Mouse (Mus musculus): ENCODE results near the gene Chrna5. TPM values are rescaled to one million over a fixed set of nuclear protein-coding genes. Genes with fewer than 3 reads are reported as not detected.
"Not testable (repeated sequence)": the region's sequence is repeated elsewhere in the genome, so short reads cannot be mapped to it uniquely, and the experiment has no call there.

Chrna5 gene
- 2.3 and 4.6 TPM in 2 replicates for polyA plus RNA-seq (2012; rRNA removed)

GRCm38 (mm10) chr9:54980674-54981073 is at the start of gene Chrna5:
TSS of gene Chrna5 (plus strand) at chr9:54980880.
- DNase-seq (ENCODE audit: low read depth) = peak; percentile 62
- no peak for TF ChIP-seq POLR2A (IDR thresholded peaks at IDR 0.05; ENCODE audit: borderline replicate concordance, extremely low read depth, insufficient read depth, insufficient read length, poor library complexity, severe bottlenecking)

- no peak for TF ChIP-seq POLR2A (IDR thresholded peaks at IDR 0.05; ENCODE audit: borderline replicate concordance, extremely low read depth, insufficient read depth, insufficient read length, poor library complexity, severe bottlenecking)
- no peak for TF ChIP-seq CTCF (IDR thresholded peaks at IDR 0.05; ENCODE audit: borderline replicate concordance, extremely low read depth, insufficient read depth, insufficient read length)
These were observed 48.9 kb upstream of the Chrna5 start for GRCm38 (mm10) chr9:54931765-54932164.

GRCm38 (mm10) chr9:54932379-54932778 is 48.3 kb upstream of the Chrna5 start:
- DNase-seq (ENCODE audit: low read depth) = no peak
- no peak for TF ChIP-seq POLR2A (IDR thresholded peaks at IDR 0.05; ENCODE audit: borderline replicate concordance, extremely low read depth, insufficient read depth, insufficient read length, poor library complexity, severe bottlenecking)
- TF ChIP-seq CTCF (IDR thresholded peaks at IDR 0.05; ENCODE audit: borderline replicate concordance, extremely low read depth, insufficient read depth, insufficient read length) = no peak

More at GRCm38 (mm10) chr9:54931765-54932164, 48.9 kb upstream of the Chrna5 start:
- no peak for DNase-seq (ENCODE audit: low read depth)

GRCm38 (mm10) chr9:54942071-54942470 is 38.6 kb upstream of the Chrna5 start:
- TF ChIP-seq CTCF (IDR thresholded peaks at IDR 0.05; ENCODE audit: borderline replicate concordance, extremely low read depth, insufficient read depth, insufficient read length) = no peak
- no peak for TF ChIP-seq POLR2A (IDR thresholded peaks at IDR 0.05; ENCODE audit: borderline replicate concordance, extremely low read depth, insufficient read depth, insufficient read length, poor library complexity, severe bottlenecking)
- DNase-seq (ENCODE audit: low read depth) = no peak

GRCm38 (mm10) chr9:54944467-54944866 is 36.2 kb upstream of the Chrna5 start:
- TF ChIP-seq POLR2A (IDR thresholded peaks at IDR 0.05; ENCODE audit: borderline replicate concordance, extremely low read depth, insufficient read depth, insufficient read length, poor library complexity, severe bottlenecking) (no peak), CTCF (IDR thresholded peaks at IDR 0.05; ENCODE audit: borderline replicate concordance, extremely low read depth, insufficient read depth, insufficient read length) (no peak)
- no peak for DNase-seq (ENCODE audit: low read depth)

GRCm38 (mm10) chr9:54946256-54946655 is 34.4 kb upstream of the Chrna5 start:
- DNase-seq (ENCODE audit: low read depth) = peak; percentile 48
- TF ChIP-seq CTCF (IDR thresholded peaks at IDR 0.05; ENCODE audit: borderline replicate concordance, extremely low read depth, insufficient read depth, insufficient read length) = no peak
- no peak for TF ChIP-seq POLR2A (IDR thresholded peaks at IDR 0.05; ENCODE audit: borderline replicate concordance, extremely low read depth, insufficient read depth, insufficient read length, poor library complexity, severe bottlenecking)

- no peak for DNase-seq (ENCODE audit: low read depth)
- TF ChIP-seq CTCF (IDR thresholded peaks at IDR 0.05; ENCODE audit: borderline replicate concordance, extremely low read depth, insufficient read depth, insufficient read length) (no peak), POLR2A (IDR thresholded peaks at IDR 0.05; ENCODE audit: borderline replicate concordance, extremely low read depth, insufficient read depth, insufficient read length, poor library complexity, severe bottlenecking) (no peak)
These were observed 31.2 kb upstream of the Chrna5 start for GRCm38 (mm10) chr9:54949465-54949864.

- DNase-seq (ENCODE audit: low read depth) = not testable (repeated sequence)
These were observed 30.5 kb upstream of the Chrna5 start for GRCm38 (mm10) chr9:54950162-54950561.

GRCm38 (mm10) chr9:54950575-54951321 is 29.9 kb upstream of the Chrna5 start, which contains the start of the genes Psma4 and AY074887:
TSS of gene Psma4 (plus strand) at chr9:54950790.
TSS of gene AY074887 (minus strand) at chr9:54950998.
- DNase-seq (ENCODE audit: low read depth) = peak; percentile 98
- TF ChIP-seq CTCF (IDR thresholded peaks at IDR 0.05; ENCODE audit: borderline replicate concordance, extremely low read depth, insufficient read depth, insufficient read length) (no peak), POLR2A (IDR thresholded peaks at IDR 0.05; ENCODE audit: borderline replicate concordance, extremely low read depth, insufficient read depth, insufficient read length, poor library complexity, severe bottlenecking) (peak; percentile 67; the same call in 1 of the 2 replicates)

GRCm38 (mm10) chr9:54961059-54961458 is 19.6 kb upstream of the Chrna5 start:
- no peak for DNase-seq (ENCODE audit: low read depth)
- TF ChIP-seq CTCF (IDR thresholded peaks at IDR 0.05; ENCODE audit: borderline replicate concordance, extremely low read depth, insufficient read depth, insufficient read length) (no peak), POLR2A (IDR thresholded peaks at IDR 0.05; ENCODE audit: borderline replicate concordance, extremely low read depth, insufficient read depth, insufficient read length, poor library complexity, severe bottlenecking) (no peak)

- DNase-seq (ENCODE audit: low read depth) = no peak
- TF ChIP-seq CTCF (IDR thresholded peaks at IDR 0.05; ENCODE audit: borderline replicate concordance, extremely low read depth, insufficient read depth, insufficient read length) = no peak
- no peak for TF ChIP-seq POLR2A (IDR thresholded peaks at IDR 0.05; ENCODE audit: borderline replicate concordance, extremely low read depth, insufficient read depth, insufficient read length, poor library complexity, severe bottlenecking)
These were observed 17.0 kb upstream of the Chrna5 start for GRCm38 (mm10) chr9:54963669-54964068.

GRCm38 (mm10) chr9:54969972-54970637 is 10.6 kb upstream of the Chrna5 start:
- DNase-seq (ENCODE audit: low read depth) = no peak
- TF ChIP-seq POLR2A (IDR thresholded peaks at IDR 0.05; ENCODE audit: borderline replicate concordance, extremely low read depth, insufficient read depth, insufficient read length, poor library complexity, severe bottlenecking) = no peak
- TF ChIP-seq CTCF (IDR thresholded peaks at IDR 0.05; ENCODE audit: borderline replicate concordance, extremely low read depth, insufficient read depth, insufficient read length) = no peak

Measured in brain, embryonic 14.5 days (tissue).